Mouse (Mus musculus): ENCODE results near the gene Gsdme.

Gene Gsdme

DNA sequence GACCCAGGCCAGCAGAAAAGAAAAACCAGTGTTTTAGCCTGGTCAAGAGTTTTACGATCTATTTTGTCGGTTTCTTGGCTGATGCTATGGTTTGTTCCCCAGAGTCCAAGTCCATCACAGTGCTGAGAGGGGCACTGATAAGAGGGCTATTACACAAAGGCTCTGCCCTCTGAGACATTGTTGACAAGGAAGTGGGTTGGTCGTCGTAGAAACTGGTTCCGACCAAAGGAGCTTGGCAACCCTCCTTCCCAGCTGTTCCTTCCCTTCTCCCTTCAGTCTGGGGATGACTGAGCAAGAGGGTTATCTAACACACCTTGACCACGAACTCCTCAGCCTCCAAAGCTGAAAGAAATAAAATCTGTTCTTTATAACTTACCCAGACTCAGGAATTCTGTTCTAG, at the start of gene Gsdme:
Gene Gsdme, minus strand, starts transcription at position 193 of the 400 bp plus-strand sequence.
- DNase-seq (ENCODE audit: extremely low spot score): no peak

DNA sequence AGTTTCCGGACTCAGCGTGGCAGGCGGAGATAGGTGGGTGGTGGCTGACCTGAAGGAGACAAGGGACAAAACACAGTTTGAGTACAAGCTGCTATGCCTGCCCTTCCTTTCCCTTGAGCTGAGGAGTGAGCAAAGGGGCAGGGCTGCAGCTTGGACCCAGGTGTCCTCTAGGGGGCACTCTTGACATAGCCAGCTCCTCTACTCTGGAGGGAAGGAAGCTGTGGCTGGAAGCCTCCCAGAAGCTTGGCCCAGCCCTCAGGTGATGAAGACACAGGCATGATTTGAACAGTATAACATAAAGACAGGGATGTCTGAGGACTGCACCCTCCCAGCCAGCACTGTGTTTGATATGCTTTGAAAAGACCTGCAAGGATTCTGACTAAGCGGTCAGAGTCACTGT, 49.0 kb upstream of the Gsdme start:
- peak; percentile 70 for DNase-seq (ENCODE audit: extremely low spot score)

DNA sequence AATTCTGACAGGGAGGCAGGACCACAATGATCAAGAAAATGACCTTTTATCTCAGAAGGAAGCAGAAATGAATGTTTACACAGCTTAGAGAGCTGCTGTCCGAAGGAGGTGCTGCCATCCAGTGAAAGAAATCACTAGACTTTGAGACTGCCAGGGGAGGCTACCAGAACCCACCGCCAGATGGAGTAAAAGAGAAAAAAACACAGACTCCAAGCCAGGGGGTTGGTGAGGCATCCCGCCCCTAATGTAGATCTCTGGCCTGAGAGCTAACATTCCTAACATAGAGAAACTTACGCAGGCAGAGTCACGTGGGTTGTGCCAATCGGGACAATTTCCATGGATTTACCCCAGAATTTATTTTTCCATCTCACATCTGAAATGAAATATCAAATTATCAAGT, 45.4 kb upstream of the Gsdme start:
- DNase-seq (ENCODE audit: extremely low spot score): peak; percentile 51

DNA sequence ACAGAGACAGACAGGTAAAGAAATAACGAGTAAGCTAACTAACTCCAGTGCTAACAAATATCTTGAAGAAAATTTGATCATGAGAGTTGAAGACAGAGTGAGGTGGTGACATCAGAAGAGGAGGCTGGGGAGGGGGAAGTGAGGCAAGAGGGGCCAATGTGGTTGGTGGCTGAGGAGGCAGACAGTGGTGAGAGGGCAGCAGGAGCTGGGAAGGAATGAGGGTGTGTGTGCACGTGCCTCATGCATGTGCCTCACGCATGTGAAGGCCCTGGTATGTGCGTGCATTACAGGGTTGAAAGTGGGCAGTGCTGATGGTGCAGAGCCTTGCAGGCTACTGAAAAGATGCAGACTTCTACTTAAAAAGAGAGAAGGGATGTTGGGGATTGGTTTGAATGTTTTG, 43.0 kb upstream of the Gsdme start:
- no peak for DNase-seq (ENCODE audit: extremely low spot score)

- peak; percentile 58 for DNase-seq (ENCODE audit: extremely low spot score)
These were observed 41.4 kb upstream of the Gsdme start for GRCm38 (mm10) chr6:50304949-50305491.

DNA sequence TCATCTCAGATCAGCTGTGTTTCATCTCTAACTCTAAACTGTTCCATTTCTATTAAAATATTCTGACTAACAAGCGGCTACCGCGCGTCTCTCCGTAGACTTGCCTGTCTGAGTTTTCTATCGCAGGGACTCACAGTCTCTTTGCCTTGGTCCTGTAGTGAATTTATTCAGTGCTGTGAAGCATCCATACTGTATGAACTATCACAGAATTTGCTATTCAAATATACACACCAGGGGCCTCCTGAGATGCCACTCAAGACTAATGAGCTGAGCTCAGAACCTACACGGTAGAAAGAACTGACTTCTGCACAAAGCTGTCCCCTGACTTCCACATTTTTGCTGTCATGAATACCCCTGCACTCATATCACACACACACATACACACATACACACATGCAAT, 37.5 kb upstream of the Gsdme start:
- DNase-seq (ENCODE audit: extremely low spot score): no peak

DNA sequence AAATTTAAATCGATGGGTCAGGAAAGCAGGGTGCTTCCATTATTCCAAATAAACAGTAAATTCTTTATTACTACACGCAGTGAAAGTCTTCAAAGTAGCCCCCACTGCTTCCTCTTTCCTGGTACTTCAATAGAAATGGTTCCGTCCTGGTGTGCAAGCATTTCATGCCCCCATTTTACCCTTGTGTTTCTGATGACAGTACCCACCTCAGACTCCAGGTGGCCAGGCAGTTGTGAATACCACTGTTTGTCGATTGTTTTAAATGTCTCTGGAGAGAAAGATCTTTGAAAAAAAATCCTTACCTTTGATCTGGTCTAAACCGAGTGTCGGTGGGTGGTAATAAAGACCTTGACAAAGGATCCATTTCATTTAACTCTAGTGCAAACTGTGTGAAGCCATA, 37.0 kb upstream of the Gsdme start:
- DNase-seq (ENCODE audit: extremely low spot score): no peak

GRCm38 (mm10) chr6:50299071-50299470, 35.4 kb upstream of the Gsdme start:
- no peak for DNase-seq (ENCODE audit: extremely low spot score)

GRCm38 (mm10) chr6:50297671-50298070, 34.0 kb upstream of the Gsdme start:
- DNase-seq (ENCODE audit: extremely low spot score): no peak

DNA sequence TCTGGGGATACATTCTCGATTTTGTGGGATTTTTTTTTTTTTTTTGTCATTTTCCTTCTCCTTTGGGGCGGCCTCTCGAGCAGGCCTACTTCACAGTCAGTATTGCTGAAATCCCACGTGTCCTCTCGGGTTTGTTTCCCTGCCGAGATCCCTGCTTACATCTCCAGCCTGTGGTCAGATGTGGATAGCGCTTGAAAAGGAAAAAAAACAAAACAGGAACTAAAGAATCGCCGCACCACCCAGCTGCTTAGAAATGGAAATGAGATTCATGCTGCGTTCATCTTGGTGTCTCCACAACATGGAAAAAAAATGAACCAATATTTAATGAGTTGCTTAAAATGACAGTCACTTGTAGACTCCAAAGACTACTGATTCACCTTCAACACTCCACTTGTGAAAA, 31.5 kb upstream of the Gsdme start:
- no peak for DNase-seq (ENCODE audit: extremely low spot score)

- peak; percentile 78 for DNase-seq (ENCODE audit: extremely low spot score)
These were observed 30.5 kb upstream of the Gsdme start for GRCm38 (mm10) chr6:50294128-50294527.

GRCm38 (mm10) chr6:50291650-50292049, 28.0 kb upstream of the Gsdme start:
- DNase-seq (ENCODE audit: extremely low spot score): no peak

DNA sequence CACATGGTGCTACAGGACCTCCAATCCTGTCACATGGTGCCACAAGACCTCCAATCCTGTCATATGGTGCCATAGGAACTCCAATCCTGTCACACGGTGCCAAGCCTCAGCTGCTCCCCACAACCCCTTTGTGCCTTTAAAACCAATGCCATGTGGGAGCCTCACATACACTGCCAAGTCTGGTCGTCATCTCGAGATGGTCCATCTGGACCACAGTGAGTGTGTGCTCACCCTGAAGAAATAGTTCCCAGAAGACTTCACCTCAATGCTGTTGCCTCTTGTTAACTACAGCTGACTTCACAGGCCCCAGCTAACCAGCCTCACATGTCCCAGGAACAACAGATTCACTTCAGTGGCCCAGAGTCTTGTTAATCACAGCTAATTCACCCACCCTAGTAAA, 23.2 kb upstream of the Gsdme start:
- no peak for DNase-seq (ENCODE audit: extremely low spot score)

DNA sequence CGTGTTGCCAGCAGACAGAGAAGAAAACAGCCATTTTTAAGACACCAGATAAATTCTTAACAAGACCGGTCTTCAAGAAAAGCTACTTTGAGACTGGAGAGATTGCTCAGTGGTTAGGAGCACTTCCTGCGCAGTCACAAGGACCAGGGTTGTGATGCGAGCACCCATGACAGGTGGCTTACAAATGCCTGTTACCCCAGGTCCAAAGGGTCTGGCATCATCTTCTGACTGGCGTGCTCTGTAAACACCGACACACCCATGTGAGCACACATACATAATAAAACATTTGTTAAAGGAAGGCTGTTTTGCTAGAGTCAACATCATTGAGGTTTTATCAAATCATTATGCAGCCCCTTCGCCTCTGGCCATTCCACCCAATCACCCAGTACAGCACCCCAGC, 16.0 kb upstream of the Gsdme start:
- DNase-seq (ENCODE audit: extremely low spot score): no peak

- DNase-seq (ENCODE audit: extremely low spot score): no peak
These were observed 10.3 kb upstream of the Gsdme start for GRCm38 (mm10) chr6:50273947-50274346.

DNA sequence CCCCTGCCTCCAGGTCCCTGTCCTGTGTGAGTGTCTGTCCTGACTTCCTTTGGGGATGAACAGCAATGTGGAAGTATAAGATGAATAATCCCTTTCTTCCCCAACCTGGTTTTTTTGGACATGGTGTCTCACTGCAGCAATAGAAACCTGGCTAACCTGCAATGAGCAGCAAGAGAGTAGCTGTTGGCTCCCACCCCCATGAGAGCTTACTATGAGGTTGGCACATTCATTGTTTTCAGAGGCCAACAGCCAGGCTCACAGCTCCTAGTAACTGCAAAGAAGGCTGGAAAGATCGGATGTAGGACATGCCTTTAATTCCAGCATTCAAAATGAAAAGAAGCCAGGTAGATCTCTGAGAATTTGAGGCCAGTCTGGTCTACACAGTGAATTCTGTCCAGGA, 9.8 kb upstream of the Gsdme start:
- no peak for DNase-seq (ENCODE audit: extremely low spot score)

GRCm38 (mm10) chr6:50262310-50262709, 1.4 kb downstream of the Gsdme start:
- no peak for DNase-seq (ENCODE audit: extremely low spot score)

GRCm38 (mm10) chr6:50261922-50262261, 1.8 kb downstream of the Gsdme start:
- DNase-seq (ENCODE audit: extremely low spot score): no peak

- peak; percentile 87 for DNase-seq (ENCODE audit: extremely low spot score)
These were observed 2.3 kb downstream of the Gsdme start for GRCm38 (mm10) chr6:50261201-50261921.

DNA sequence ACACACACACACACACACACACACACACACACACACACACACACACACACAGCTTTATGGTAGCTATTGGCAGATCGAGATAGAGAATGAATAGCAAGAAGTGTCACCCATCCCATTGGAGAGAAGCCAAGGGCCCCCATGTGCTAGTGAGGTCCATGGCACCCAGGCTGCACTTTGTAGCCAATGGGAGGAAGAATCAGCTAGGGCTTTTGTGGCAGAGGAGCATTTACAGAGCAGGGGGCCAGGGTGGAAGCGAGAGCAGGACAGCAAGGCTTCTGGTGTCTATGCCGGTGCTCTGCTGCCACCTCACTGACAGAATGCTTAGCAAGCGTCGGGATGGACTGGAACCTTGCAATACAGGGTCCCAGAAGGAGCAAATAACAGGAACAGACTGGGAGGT, 8.3 kb downstream of the Gsdme start:
- no peak for DNase-seq (ENCODE audit: extremely low spot score)

GRCm38 (mm10) chr6:50254723-50255184, 8.9 kb downstream of the Gsdme start:
- no peak for DNase-seq (ENCODE audit: extremely low spot score)

GRCm38 (mm10) chr6:50252690-50253089, 11.0 kb downstream of the Gsdme start:
- no peak for DNase-seq (ENCODE audit: extremely low spot score)

- DNase-seq (ENCODE audit: extremely low spot score): no peak
These were observed 15.9 kb downstream of the Gsdme start for GRCm38 (mm10) chr6:50247791-50248190.

DNA sequence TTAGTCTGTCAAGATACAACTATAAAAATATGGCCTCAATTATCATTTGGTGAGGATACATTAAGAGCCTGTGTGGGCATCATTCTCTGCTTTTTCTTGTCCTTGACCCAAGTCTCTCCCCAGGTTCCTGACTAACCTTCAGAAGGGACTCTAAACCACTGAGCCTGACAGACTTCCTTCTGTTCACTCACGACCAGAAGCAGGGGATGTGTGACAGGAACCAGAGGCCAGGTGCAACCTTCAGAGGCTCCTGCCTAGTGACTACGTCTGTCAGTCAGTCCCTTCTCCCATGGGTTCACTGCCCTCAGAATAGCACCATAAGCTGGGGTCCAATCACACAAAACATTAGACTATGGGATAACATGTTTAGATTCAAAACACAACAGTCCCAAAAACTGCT, 16.3 kb downstream of the Gsdme start:
- no peak for DNase-seq (ENCODE audit: extremely low spot score)
